Mouse (Mus musculus) limb, embryonic 14.5 days (tissue): ENCODE results near the gene Stac. TPM values are rescaled to one million over a fixed set of nuclear protein-coding genes. Genes with fewer than 3 reads are reported as not detected.

ENCODE experiments used
- ATAC-seq: fragments of 200-750 bp; cut with Nextera tagmentation; 2 replicates; pipeline ENCODE4 v1.8.0; 2017; ENCODE audit warnings: low read depth, moderate number of reproducible peaks, moderate TSS enrichment; ENCODE audit not compliant: low FRiP score
- DNase-seq: peaks from one replicate; pipeline ENCODE4 v3.0.0-alpha.2; 2015; ENCODE audit warnings: low spot score
- H3K27ac ChIP-seq: fragments of 300-500 bp; sonication (generic); replicated peaks from 2 replicates; pipeline ENCODE4 v1.5.1; 2014; ENCODE audit warnings: low read depth, mild to moderate bottlenecking, low read length, moderate library complexity, mixed read lengths
- H3K27me3 ChIP-seq: fragments of 300-500 bp; sonication (generic); 2 replicates; pipeline ENCODE4 v1.6.1; 2014; ENCODE audit warnings: low read length, mixed read lengths; ENCODE audit not compliant: control insufficient read depth, insufficient read depth
- H3K36me3 ChIP-seq: fragments of 300-500 bp; sonication (generic); 2 replicates; pipeline ENCODE4 v1.6.1; 2014; ENCODE audit warnings: mild to moderate bottlenecking, low read length, moderate library complexity, mixed read lengths; ENCODE audit not compliant: control insufficient read depth, insufficient read depth
- H3K4me1 ChIP-seq: fragments of 300-500 bp; sonication (generic); 2 replicates; pipeline ENCODE4 v1.6.1; 2014; ENCODE audit warnings: antibody characterized with exemption, low read length, mixed read lengths; ENCODE audit not compliant: control insufficient read depth, insufficient read depth
- H3K4me2 ChIP-seq: fragments of 300-500 bp; sonication (generic); replicated peaks from 2 replicates; pipeline ENCODE4 v1.6.1; 2014; ENCODE audit warnings: low read depth, mild to moderate bottlenecking, low read length, moderate library complexity; ENCODE audit not compliant: severe bottlenecking
- H3K4me3 ChIP-seq: fragments of 300-500 bp; sonication (generic); replicated peaks from 2 replicates; pipeline ENCODE4 v1.5.1; 2014; ENCODE audit warnings: low read length
- H3K9ac ChIP-seq: fragments of 300-500 bp; sonication (generic); 2 replicates; pipeline ENCODE4 v1.6.1; 2014; ENCODE audit warnings: mild to moderate bottlenecking, low read depth, low read length, moderate library complexity; ENCODE audit not compliant: severe bottlenecking
- H3K9me3 ChIP-seq: fragments of 300-500 bp; sonication (generic); 2 replicates; pipeline ENCODE4 v1.6.1; 2016; ENCODE audit warnings: low read length; ENCODE audit not compliant: control insufficient read depth
- POLR2A ChIP-seq: fragments of 200-500 bp; IDR thresholded peaks from 2 replicates; pipeline ENCODE4 v1.8.0; 2012; ENCODE audit warnings: inconsistent platforms, mild to moderate bottlenecking, moderate library complexity, borderline replicate concordance; ENCODE audit not compliant: insufficient read depth, insufficient read length; ENCODE audit errors: extremely low read depth
- WGBS: fragments of 180-500 bp; shearing (Covaris S2); extraction: QIAGEN DNeasy Blood & Tissue Kit; methylation state at CpG from one replicate; pipeline ENCODE4 v1.1.7; 2014; 5-methylcytosine and 5-hydroxymethylcytosine counted together
- polyA plus RNA-seq, 2 experiments: library from polyadenylated mRNA; depleted of rRNA in 1 of 2; stranded (reverse) in 1 of 2; unstranded in 1 of 2; fragments of >200 nt; fragmentation: Nextera tagmentation in 1 of 2; extraction: Ambion mirVana in 1 of 2; gene quantifications; 2 replicates each; pipeline versions ENCODE4 v1.2.1 to v1.2.3; 2012 to 2014

Gene Stac
- polyA plus RNA-seq, 2 experiments = 4.1 to 4.2 TPM

GRCm38 (mm10) chr9:111689146-111689545, 1.0 kb downstream of the Stac start:
- no peak overlapping the region for H3K9ac ChIP-seq
- H3K9me3 ChIP-seq = no peaks in the 10 kb centered on the region
- H3K27ac ChIP-seq = no peak overlapping the region
- H3K36me3 ChIP-seq = no peaks in the 10 kb centered on the region
- no peak for ATAC-seq
- peaks cover 4% of the 10 kb centered on the region; the same call in 1 of the 2 replicates for H3K27me3 ChIP-seq
- peak overlapping the region; percentile 90 for H3K4me2 ChIP-seq
- TF ChIP-seq POLR2A = no peak
- H3K4me3 ChIP-seq = peak overlapping the region; percentile 54
- peak; percentile 9 for DNase-seq
- H3K4me1 ChIP-seq = peaks cover 14% of the 10 kb centered on the region; the same call in 1 of the 2 replicates
- 51% methylated on average over 11 of the region's 11 CpGs for WGBS

GRCm38 (mm10) chr9:111684170-111684569, 6.0 kb downstream of the Stac start:
- ATAC-seq (no peak), DNase-seq (no peak)
- Histone ChIP-seq H3K36me3 (no peaks in the 10 kb centered on the region), H3K9me3 (no peaks in the 10 kb centered on the region), H3K4me2 (no peak overlapping the region), H3K4me1 (peaks cover 9% of the 10 kb centered on the region; the same call in 1 of the 2 replicates), H3K27me3 (no peaks in the 10 kb centered on the region), H3K9ac (no peak overlapping the region), H3K4me3 (no peak overlapping the region), H3K27ac (no peak overlapping the region)
- WGBS = 77% methylated on average over 2 of the region's 2 CpGs
- TF ChIP-seq POLR2A = no peak

GRCm38 (mm10) chr9:111679516-111679915, 10.6 kb downstream of the Stac start:
- Histone ChIP-seq H3K27ac (no peak overlapping the region), H3K4me3 (no peak overlapping the region), H3K36me3 (no peaks in the 10 kb centered on the region), H3K9ac (no peak overlapping the region), H3K4me2 (no peak overlapping the region), H3K27me3 (no peaks in the 10 kb centered on the region), H3K9me3 (no peaks in the 10 kb centered on the region), H3K4me1 (no peaks in the 10 kb centered on the region)
- no peak for TF ChIP-seq POLR2A
- ATAC-seq = no peak
- DNase-seq = no peak
- 12% methylated on average over 2 of the region's 2 CpGs for WGBS

- no peaks in the 10 kb centered on the region for H3K27me3 ChIP-seq
- ATAC-seq (no peak), DNase-seq (no peak)
- H3K9ac ChIP-seq = no peak overlapping the region
- no peaks in the 10 kb centered on the region for H3K4me1 ChIP-seq
- H3K4me2 ChIP-seq = no peak overlapping the region
- H3K36me3 ChIP-seq = no peaks in the 10 kb centered on the region
- WGBS = 86% methylated on average over 6 of the region's 6 CpGs
- TF ChIP-seq POLR2A = no peak
- no peaks in the 10 kb centered on the region for H3K9me3 ChIP-seq
- no peak overlapping the region for H3K4me3 ChIP-seq
- H3K27ac ChIP-seq = no peak overlapping the region
These were observed 20.3 kb downstream of the Stac start for GRCm38 (mm10) chr9:111669816-111670215.

GRCm38 (mm10) chr9:111655066-111655465, 35.1 kb downstream of the Stac start:
- WGBS = 57% methylated on average over 4 of the region's 4 CpGs
- no peak for ATAC-seq
- Histone ChIP-seq H3K36me3 (no peaks in the 10 kb centered on the region), H3K27ac (no peak overlapping the region), H3K4me1 (no peaks in the 10 kb centered on the region), H3K9ac (no peak overlapping the region), H3K9me3 (no peaks in the 10 kb centered on the region), H3K27me3 (no peaks in the 10 kb centered on the region), H3K4me2 (no peak overlapping the region), H3K4me3 (no peak overlapping the region)
- no peak for TF ChIP-seq POLR2A
- DNase-seq = no peak

- 77% methylated on average over 4 of the region's 4 CpGs for WGBS
- H3K36me3 ChIP-seq = no peaks in the 10 kb centered on the region
- TF ChIP-seq POLR2A = no peak
- H3K27me3 ChIP-seq = no peaks in the 10 kb centered on the region
- DNase-seq (no peak), ATAC-seq (no peak)
- H3K4me3 ChIP-seq = no peak overlapping the region
- no peak overlapping the region for H3K27ac ChIP-seq
- H3K9ac ChIP-seq = no peak overlapping the region
- H3K4me2 ChIP-seq = no peak overlapping the region
- H3K4me1 ChIP-seq = no peaks in the 10 kb centered on the region
- H3K9me3 ChIP-seq = no peaks in the 10 kb centered on the region
These were observed 45.9 kb downstream of the Stac start for GRCm38 (mm10) chr9:111644228-111644627.
